Mouse (Mus musculus) MEL (cell line): ENCODE results near the gene Frmd4b. TPM values are rescaled to one million over a fixed set of nuclear protein-coding genes. Genes with fewer than 3 reads are reported as not detected.

ENCODE experiments used
- DNase-seq: peaks from one replicate; pipeline ENCODE4 v3.0.0; 2011; ENCODE audit warnings: low read depth, low spot score
- H3K27ac ChIP-seq: 2 replicates; pipeline ENCODE4 v1.5.1; 2012; ENCODE audit warnings: low read depth, mild to moderate bottlenecking, control low read depth, low read length, moderate library complexity; ENCODE audit not compliant: control insufficient read depth
- H3K27me3 ChIP-seq, 2 experiments: fragments of 150-350 bp in 1 of 2; sonication (generic) in 1 of 2; 2 replicates each; pipeline ENCODE4 v1.6.1; 2012; ENCODE audit warnings: low read length in 2 of 2, mild to moderate bottlenecking in 2 of 2, improper control_type of control experiment in 1 of 2, moderate library complexity in 1 of 2; ENCODE audit not compliant: insufficient read depth in 2 of 2, control insufficient read depth in 1 of 2
- H3K36me3 ChIP-seq, 2 experiments: 2 replicates each; pipeline ENCODE4 v1.6.1; 2012 to 2014; ENCODE audit warnings: low read length in 2 of 2, improper control_type of control experiment in 1 of 2, inconsistent platforms in 1 of 2, mild to moderate bottlenecking in 1 of 2; ENCODE audit not compliant: insufficient read depth in 2 of 2, control insufficient read depth in 1 of 2
- H3K4me1 ChIP-seq, 2 experiments: fragments of 150-350 bp in 1 of 2; sonication (generic) in 1 of 2; 2 replicates each; pipeline ENCODE4 v1.6.1; 2012; ENCODE audit warnings: low read length in 2 of 2, improper control_type of control experiment in 1 of 2, mild to moderate bottlenecking in 1 of 2; ENCODE audit not compliant: insufficient read depth in 2 of 2, control insufficient read depth in 1 of 2
- H3K4me3 ChIP-seq, 2 experiments: fragments of 150-350 bp in 1 of 2; sonication (generic) in 1 of 2; 2 replicates each; pipeline ENCODE4 v1.5.1; 2012; ENCODE audit warnings: low read depth in 2 of 2, low read length in 2 of 2, mild to moderate bottlenecking in 2 of 2, moderate library complexity in 2 of 2, control low read depth in 1 of 2, improper control_type of control experiment in 1 of 2; ENCODE audit not compliant: control insufficient read depth in 1 of 2, insufficient read depth in 1 of 2
- H3K79me2 ChIP-seq: 2 replicates; pipeline ENCODE4 v1.6.1; 2012; ENCODE audit warnings: mild to moderate bottlenecking, low read length, moderate library complexity; ENCODE audit not compliant: control insufficient read depth, poor library complexity, insufficient read depth
- H3K9ac ChIP-seq: 2 replicates; pipeline ENCODE4 v1.6.1; 2012; ENCODE audit warnings: low read depth, mild to moderate bottlenecking, control low read depth, low read length, moderate library complexity; ENCODE audit not compliant: control insufficient read depth, poor library complexity, severe bottlenecking
- H3K9me3 ChIP-seq: fragments of 150-350 bp; sonication (generic); replicated peaks from 2 replicates; pipeline ENCODE4 v1.6.1; 2012; ENCODE audit warnings: mild to moderate bottlenecking, low read length, improper control_type of control experiment, moderate library complexity; ENCODE audit not compliant: insufficient read depth
- BHLHE40 ChIP-seq: IDR thresholded peaks from 2 replicates; pipeline ENCODE4 v1.6.1; 2012; ENCODE audit warnings: low read depth, mild to moderate bottlenecking, inconsistent platforms, low read length, improper control_type of control experiment, borderline replicate concordance
- CHD1 ChIP-seq: IDR thresholded peaks from 2 replicates; pipeline ENCODE4 v1.6.1; 2012; ENCODE audit warnings: low read depth, mild to moderate bottlenecking, inconsistent platforms, low read length, improper control_type of control experiment
- CHD2 ChIP-seq: IDR thresholded peaks from 2 replicates; pipeline ENCODE4 v1.6.1; 2011; ENCODE audit warnings: low read length, improper control_type of control experiment
- ETS1 ChIP-seq: IDR thresholded peaks from 2 replicates; pipeline ENCODE4 v1.6.1; 2012; ENCODE audit warnings: low read depth, mild to moderate bottlenecking, inconsistent platforms, low read length, improper control_type of control experiment, moderate library complexity
- JUND ChIP-seq: IDR thresholded peaks from 2 replicates; pipeline ENCODE4 v1.6.1; 2011; ENCODE audit warnings: low read depth, mild to moderate bottlenecking, improper control_type of control experiment, low read length
- MAX ChIP-seq: IDR thresholded peaks from 2 replicates; pipeline ENCODE4 v1.6.1; 2011; ENCODE audit warnings: low read length, improper control_type of control experiment
- NELFE ChIP-seq: IDR thresholded peaks from 2 replicates; pipeline ENCODE4 v1.6.1; 2011; ENCODE audit warnings: low read depth, low read length, improper control_type of control experiment
- NRF1 ChIP-seq: IDR thresholded peaks from 2 replicates; pipeline ENCODE4 v1.6.1; 2014; ENCODE audit warnings: low read depth, mild to moderate bottlenecking, inconsistent platforms, low read length, improper control_type of control experiment, moderate library complexity; ENCODE audit not compliant: poor library complexity, insufficient read depth, severe bottlenecking
- POLR2A ChIP-seq, 2 experiments: IDR thresholded peaks; 2 replicates each; pipeline ENCODE4 v1.6.1; 2011 to 2012; ENCODE audit warnings: low read length in 2 of 2, mild to moderate bottlenecking in 2 of 2, control low read depth in 1 of 2, improper control_type of control experiment in 1 of 2, low read depth in 1 of 2, moderate library complexity in 1 of 2; ENCODE audit not compliant: control insufficient read depth in 1 of 2, insufficient read depth in 1 of 2, poor library complexity in 1 of 2
- POLR2AphosphoS2 ChIP-seq: IDR thresholded peaks from 2 replicates; pipeline ENCODE4 v1.6.1; 2011; ENCODE audit warnings: low read length, improper control_type of control experiment
- RCOR1 ChIP-seq: IDR thresholded peaks from 2 replicates; pipeline ENCODE4 v1.6.1; 2012; ENCODE audit warnings: low read depth, mild to moderate bottlenecking, inconsistent platforms, low read length, improper control_type of control experiment
- SIN3A ChIP-seq: IDR thresholded peaks from 2 replicates; pipeline ENCODE4 v1.6.1; 2012; ENCODE audit warnings: low read length, improper control_type of control experiment, inconsistent platforms
- SMC3 ChIP-seq: IDR thresholded peaks from 2 replicates; pipeline ENCODE4 v1.6.1; 2011; ENCODE audit warnings: low read depth, low read length, improper control_type of control experiment
- USF1 ChIP-seq: IDR thresholded peaks from 2 replicates; pipeline ENCODE4 v1.6.1; 2014; ENCODE audit warnings: low read depth, mild to moderate bottlenecking, inconsistent platforms, low read length, improper control_type of control experiment, moderate library complexity
- USF2 ChIP-seq, 2 experiments: IDR thresholded peaks; 2 replicates each; pipeline ENCODE4 v1.6.1; 2011 to 2012; ENCODE audit warnings: improper control_type of control experiment in 2 of 2, low read length in 2 of 2, borderline replicate concordance in 1 of 2, inconsistent platforms in 1 of 2, low read depth in 1 of 2, mild to moderate bottlenecking in 1 of 2; ENCODE audit not compliant: insufficient read depth in 1 of 2
- ZC3H11A ChIP-seq: IDR thresholded peaks from 2 replicates; pipeline ENCODE4 v1.6.1; 2012; ENCODE audit warnings: low read depth, mild to moderate bottlenecking, inconsistent platforms, low read length, improper control_type of control experiment
- ZKSCAN1 ChIP-seq: IDR thresholded peaks from 2 replicates; pipeline ENCODE4 v1.6.1; 2012; ENCODE audit warnings: low read depth, mild to moderate bottlenecking, inconsistent platforms, low read length, improper control_type of control experiment, moderate library complexity
- ZMIZ1 ChIP-seq: IDR thresholded peaks from 2 replicates; pipeline ENCODE4 v1.6.1; 2012; ENCODE audit warnings: low read depth, mild to moderate bottlenecking, inconsistent platforms, low read length, improper control_type of control experiment, moderate library complexity
- ZNF384 ChIP-seq: IDR thresholded peaks from 2 replicates; pipeline ENCODE4 v1.6.1; 2012; ENCODE audit warnings: low read depth, mild to moderate bottlenecking, inconsistent platforms, low read length, improper control_type of control experiment
- polyA plus RNA-seq, 2 experiments: library from polyadenylated mRNA; stranded (reverse) in 1 of 2; unstranded in 1 of 2; fragments of >175 nt in 1 of 2; fragments of >200 nt in 1 of 2; gene quantifications; 2 replicates each; pipeline versions ENCODE4 v1.2.1 to v1.2.4; 2012; ENCODE audit warnings: low replicate concordance in 2 of 2, low read depth in 1 of 2; ENCODE audit not compliant: insufficient read length in 2 of 2, insufficient read depth in 1 of 2, missing spikeins in 1 of 2
- total RNA-seq: library from RNA; depleted of rRNA; stranded (reverse); fragments of 300-350 nt; gene quantifications from 2 replicates; pipeline ENCODE4 v1.2.3, GENCODE M21; 2012

The Frmd4b gene
- total and polyA plus RNA-seq, 3 experiments = 0.18 TPM; not detected in 2

DNA sequence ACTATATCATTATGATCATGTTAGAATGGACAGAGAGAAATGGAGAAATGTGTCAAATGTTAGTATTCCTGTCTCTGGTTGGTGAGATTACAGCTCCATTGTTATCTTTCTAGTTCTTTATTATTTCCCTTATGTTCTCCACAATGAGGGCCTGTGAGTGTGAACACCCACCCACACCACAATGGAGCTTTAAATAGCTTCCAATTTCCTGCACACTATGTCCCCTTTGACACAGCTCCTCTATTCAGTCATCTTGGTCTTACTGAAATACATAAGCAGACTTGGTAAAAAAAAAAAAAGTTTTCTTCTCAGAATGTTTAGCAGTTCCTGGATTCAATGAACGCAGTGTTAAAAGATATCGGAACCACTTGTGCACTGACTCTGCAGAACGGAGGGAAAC lies 326.7 kb downstream of the Frmd4b start:
- H3K36me3 ChIP-seq = no peaks in the 10 kb centered on the region
- H3K4me1 ChIP-seq = no peaks in the 10 kb centered on the region
- no peak overlapping the region for H3K27ac ChIP-seq

DNA sequence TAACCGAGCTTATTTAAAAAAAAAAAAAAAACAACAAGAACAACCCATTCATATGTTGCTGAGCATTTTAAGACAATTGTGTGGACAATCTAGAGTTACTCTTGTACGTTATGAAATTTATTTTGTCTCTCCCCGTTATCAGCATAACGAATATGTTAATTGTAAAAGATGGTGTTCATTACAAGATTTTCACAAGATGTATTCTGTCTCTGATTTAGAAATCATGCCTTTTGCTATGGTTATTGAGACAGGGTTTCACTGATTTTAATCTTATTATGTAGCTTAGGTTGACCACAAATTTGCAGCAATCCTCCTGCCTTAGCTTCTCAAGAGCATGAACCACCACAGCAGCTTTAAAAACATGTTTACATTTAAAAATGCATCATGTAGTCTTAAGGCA lies 327.5 kb downstream of the Frmd4b start:
- H3K79me2 ChIP-seq = no peaks in the 10 kb centered on the region
- H3K27me3 ChIP-seq = peaks cover under 1 to 4% of the 10 kb centered on the region in 2 experiments; a peak in 1 of 4 replicates
- no peak overlapping the region for H3K4me3 ChIP-seq
- TF ChIP-seq ZMIZ1 (no peak), POLR2A (IDR thresholded peaks at IDR 0.05; ENCODE audit: control insufficient read depth in 1 of 2, insufficient read depth in 1 of 2, low read depth in 1 of 2, low read length in 2 of 2, poor library complexity in 1 of 2) (no peak), MAX (no peak), USF1 (no peak), CHD2 (no peak), ZC3H11A (no peak)
- H3K9me3 ChIP-seq = no peaks in the 10 kb centered on the region
- H3K4me1 ChIP-seq = no peaks in the 10 kb centered on the region
- H3K36me3 ChIP-seq = no peaks in the 10 kb centered on the region
- H3K27ac ChIP-seq = no peak overlapping the region
- H3K9ac ChIP-seq = no peak overlapping the region
- no peak for DNase-seq

More for the DNA sequence above, 326.7 kb downstream of the Frmd4b start:
- no peak overlapping the region for H3K9ac ChIP-seq
- peaks cover 0 to 4% of the 10 kb centered on the region in 2 experiments; a peak in 1 of 4 replicates for H3K27me3 ChIP-seq
- no peak for DNase-seq
- H3K9me3 ChIP-seq = no peaks in the 10 kb centered on the region
- H3K4me3 ChIP-seq = no peak overlapping the region
- H3K79me2 ChIP-seq = no peaks in the 10 kb centered on the region
- TF ChIP-seq USF2 (IDR thresholded peaks at IDR 0.05; ENCODE audit: borderline replicate concordance in 1 of 2, insufficient read depth in 1 of 2, low read depth in 1 of 2, low read length in 2 of 2) = no peak
- TF ChIP-seq NELFE = no peak
- TF ChIP-seq, all 39 proteins: peak for 0

DNA sequence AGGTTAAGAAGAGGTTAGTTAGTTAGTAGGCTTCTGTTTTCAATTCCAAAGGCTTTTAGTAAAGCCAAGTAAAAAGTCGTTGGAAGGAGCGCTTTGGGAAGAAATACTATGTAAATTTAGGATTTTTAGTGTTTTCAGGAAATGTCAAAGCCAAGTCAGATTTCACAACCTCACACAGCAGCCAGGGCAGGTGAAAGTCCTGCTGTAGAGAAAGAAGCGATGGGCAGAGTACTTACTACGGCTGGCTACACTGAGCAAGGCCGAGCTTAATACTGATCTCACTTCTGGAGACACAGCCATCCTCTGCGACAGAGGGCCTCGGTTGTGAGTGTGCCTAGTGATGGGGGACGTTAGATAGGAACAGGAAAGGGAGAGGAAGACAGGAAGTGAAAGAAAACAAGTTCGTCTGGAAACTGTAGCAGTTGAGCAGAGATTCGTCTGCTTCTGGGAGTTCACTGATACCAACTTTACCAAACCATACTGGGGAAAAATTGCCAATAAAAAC lies 328.0 kb downstream of the Frmd4b start:
- Histone ChIP-seq H3K27me3 (peaks cover 2 to 4% of the 10 kb centered on the region in 2 experiments; a peak in 1 of 4 replicates), H3K9ac (no peak overlapping the region), H3K79me2 (no peaks in the 10 kb centered on the region), H3K4me1 (no peaks in the 10 kb centered on the region), H3K36me3 (no peaks in the 10 kb centered on the region), H3K9me3 (no peaks in the 10 kb centered on the region), H3K4me3 (no peak overlapping the region), H3K27ac (no peak overlapping the region)
- no peak for TF ChIP-seq ZNF384
- TF ChIP-seq ZKSCAN1 = no peak
- no peak for TF ChIP-seq POLR2AphosphoS2
- TF ChIP-seq RCOR1 = no peak
- TF ChIP-seq ETS1 = no peak
- TF ChIP-seq NRF1 = no peak
- no peak for TF ChIP-seq USF2 (IDR thresholded peaks at IDR 0.05; ENCODE audit: borderline replicate concordance in 1 of 2, insufficient read depth in 1 of 2, low read depth in 1 of 2, low read length in 2 of 2)
- no peak for TF ChIP-seq SMC3
- TF ChIP-seq JUND = no peak
- TF ChIP-seq SIN3A = no peak
- TF ChIP-seq CHD1 = no peak
- no peak for TF ChIP-seq USF1
- TF ChIP-seq BHLHE40 = no peak
- no peak for DNase-seq
